Comparison of ENCODE assay signal across 9 mouse cellular contexts in genomic region chr14:55824481-55825215, GRCm38 (mm10). TPM values are rescaled to one million over a fixed set of nuclear protein-coding genes. Genes with fewer than 3 reads are reported as not detected.
DNase-seq lines count a peak whose midpoint lies in the region; ATAC-seq lines count a peak whose summit lies in the region.
"Had no signal": no experiment of that assay in that cellular context is flagged by ENCODE, and none has a peak within 500 bp of the region (broad histone marks: within the 10 kb centered on the region; RNA-seq: fewer than 3 reads in every experiment).

No protein-coding gene starts in this region.

- peaks cover 17% of the 10 kb centered on the region for H3K36me3 ChIP-seq in embryonic facial prominence, embryonic 15.5 days
- H3K36me3 ChIP-seq in heart, embryonic 15.5 days = no peaks in the 10 kb centered on the region
- peaks cover 34% of the 10 kb centered on the region for H3K36me3 ChIP-seq in limb, embryonic 12.5 days
- no peaks in the 10 kb centered on the region for H3K36me3 ChIP-seq in midbrain, embryonic 15.5 days (replicated peaks)

- H3K9ac ChIP-seq in embryonic facial prominence, embryonic 15.5 days = peak overlapping the region; percentile 90
- H3K9ac ChIP-seq in heart, embryonic 15.5 days = peak overlapping the region; percentile 74
- H3K9ac ChIP-seq in limb, embryonic 12.5 days (replicated peaks) = peak overlapping the region; percentile 97
- H3K9ac ChIP-seq in midbrain, embryonic 15.5 days = peak overlapping the region; percentile 35

- H3K27ac ChIP-seq in embryonic facial prominence, embryonic 15.5 days (replicated peaks) = peak overlapping the region; percentile 100
- H3K27ac ChIP-seq in heart, embryonic 15.5 days = peak overlapping the region; percentile 95
- H3K27ac ChIP-seq in limb, embryonic 12.5 days = peak overlapping the region; percentile 100
- peak overlapping the region; percentile 80 for H3K27ac ChIP-seq in midbrain, embryonic 15.5 days

- peak overlapping the region; percentile 76 for H3K4me2 ChIP-seq in embryonic facial prominence, embryonic 15.5 days (replicated peaks)
- H3K4me2 ChIP-seq in heart, embryonic 15.5 days = peak overlapping the region; percentile 87
- peak overlapping the region; percentile 98 for H3K4me2 ChIP-seq in limb, embryonic 12.5 days
- H3K4me2 ChIP-seq in midbrain, embryonic 15.5 days = peak overlapping the region; percentile 95

- H3K4me3 ChIP-seq in embryonic facial prominence, embryonic 15.5 days (replicated peaks) = peak overlapping the region; percentile 77
- peak overlapping the region; percentile 67 for H3K4me3 ChIP-seq in heart, embryonic 15.5 days
- H3K4me3 ChIP-seq in limb, embryonic 12.5 days (replicated peaks) = peak overlapping the region; percentile 86
- H3K4me3 ChIP-seq in midbrain, embryonic 15.5 days = peak overlapping the region; percentile 64

- WGBS in embryonic facial prominence, embryonic 15.5 days = under 1% methylated on average over 27 of the region's 32 CpGs
- WGBS in heart, embryonic 15.5 days = under 1% methylated on average over 28 of the region's 32 CpGs
- under 1% methylated on average over 31 of the region's 32 CpGs for WGBS in limb, embryonic 12.5 days
- WGBS in midbrain, embryonic 15.5 days = under 1% methylated on average over 31 of the region's 32 CpGs

- H3K9me3 ChIP-seq in embryonic facial prominence, embryonic 15.5 days (replicated peaks) = no peaks in the 10 kb centered on the region
- no peaks in the 10 kb centered on the region for H3K9me3 ChIP-seq in heart, embryonic 15.5 days (replicated peaks)
- H3K9me3 ChIP-seq in limb, embryonic 12.5 days = no peaks in the 10 kb centered on the region
- H3K9me3 ChIP-seq in midbrain, embryonic 15.5 days = no peaks in the 10 kb centered on the region

- peak; percentile 61 for ATAC-seq in embryonic facial prominence, embryonic 15.5 days (ENCODE audit: insufficient number of reproducible peaks, low FRiP score, low TSS enrichment, low read depth)
- ATAC-seq in heart, embryonic 15.5 days (replicated peaks; ENCODE audit: insufficient number of reproducible peaks, insufficient read depth, low FRiP score, low read depth) = no peak
- ATAC-seq in limb, embryonic 12.5 days (ENCODE audit: insufficient number of reproducible peaks, insufficient read depth, low FRiP score, low TSS enrichment, low read depth) = peak; percentile 4; the same call in 1 of the 2 replicates
- ATAC-seq in midbrain, embryonic 15.5 days (replicated peaks) = no peak

- peak; percentile 20 to 43 for DNase-seq in lung, adult 18-20 months
- DNase-seq in lung, postnatal 25 days (ENCODE audit: low spot score) = no peak
- DNase-seq in right cerebral cortex, adult 2 months (ENCODE audit: low spot score in 2 of 2) = no peak
- DNase-seq in layer of hippocampus, adult 8-10 months (ENCODE audit: low spot score in 2 of 2) = no peak

- H3K4me1 ChIP-seq in embryonic facial prominence, embryonic 15.5 days = peaks cover 51% of the 10 kb centered on the region
- H3K4me1 ChIP-seq in heart, embryonic 15.5 days (replicated peaks) = peaks cover 51% of the 10 kb centered on the region
- H3K4me1 ChIP-seq in limb, embryonic 12.5 days (replicated peaks) = peaks cover 45% of the 10 kb centered on the region
- peaks cover 43% of the 10 kb centered on the region for H3K4me1 ChIP-seq in midbrain, embryonic 15.5 days

- H3K27me3 ChIP-seq in embryonic facial prominence, embryonic 15.5 days = no peaks in the 10 kb centered on the region
- H3K27me3 ChIP-seq in heart, embryonic 15.5 days = peaks cover 18% of the 10 kb centered on the region
- H3K27me3 ChIP-seq in limb, embryonic 12.5 days = no peaks in the 10 kb centered on the region
- H3K27me3 ChIP-seq in midbrain, embryonic 15.5 days (replicated peaks) = peaks cover 4% of the 10 kb centered on the region

RNA-seq across cellular contexts. Expression of gene Nfatc4, which starts 1.7 kb away (rescaled TPM):
- 106 and 115 TPM in 2 replicates for polyA plus RNA-seq in embryonic facial prominence, embryonic 15.5 days (2015; fragmentation: Nextera tagmentation; extraction: Ambion mirVana)
- 10.8 and 15.8 TPM in 2 replicates for polyA plus RNA-seq in heart, embryonic 15.5 days (2015; fragmentation: Nextera tagmentation; extraction: Ambion mirVana)
- polyA plus RNA-seq in limb, embryonic 12.5 days (2016; fragmentation: Nextera tagmentation; extraction: Ambion mirVana) = 147 and 151 TPM in 2 replicates
- polyA plus RNA-seq in midbrain, embryonic 15.5 days (2015; fragmentation: Nextera tagmentation; extraction: Ambion mirVana) = 8.4 and 10.8 TPM in 2 replicates
- total RNA-seq in layer of hippocampus, adult 8-10 months (2022) = 1 to 10 TPM; 1.4 to 2.0 (median 1.7) TPM

RNA-seq across cellular contexts. Expression of gene Nynrin, which starts 29.2 kb away (rescaled TPM):
- polyA plus RNA-seq in embryonic facial prominence, embryonic 15.5 days (2015; fragmentation: Nextera tagmentation; extraction: Ambion mirVana) = 20.8 and 25.0 TPM in 2 replicates
- 12.7 and 15.0 TPM in 2 replicates for polyA plus RNA-seq in heart, embryonic 15.5 days (2015; fragmentation: Nextera tagmentation; extraction: Ambion mirVana)
- polyA plus RNA-seq in limb, embryonic 12.5 days (2016; fragmentation: Nextera tagmentation; extraction: Ambion mirVana) = 38.9 and 46.0 TPM in 2 replicates
- polyA plus RNA-seq in midbrain, embryonic 15.5 days (2015; fragmentation: Nextera tagmentation; extraction: Ambion mirVana) = 12.4 and 13.6 TPM in 2 replicates
- total RNA-seq in layer of hippocampus, adult 8-10 months (2022) = 10 to 100 TPM in 2 of 4 experiments, 1 to 10 TPM in 2; 6.4 to 10.9 (median 9.3) TPM
- total RNA-seq: MEL had no signal

RNA-seq across cellular contexts. Expression of gene Ripk3, which starts 36.0 kb away (rescaled TPM):
- polyA plus RNA-seq in embryonic facial prominence, embryonic 15.5 days (2015; fragmentation: Nextera tagmentation; extraction: Ambion mirVana) = 34.5 and 41.3 TPM in 2 replicates
- polyA plus RNA-seq in heart, embryonic 15.5 days (2015; fragmentation: Nextera tagmentation; extraction: Ambion mirVana) = 12.6 and 20.7 TPM in 2 replicates
- 25.2 and 36.4 TPM in 2 replicates for polyA plus RNA-seq in limb, embryonic 12.5 days (2016; fragmentation: Nextera tagmentation; extraction: Ambion mirVana)
- 2.3 and 2.7 TPM in 2 replicates for polyA plus RNA-seq in midbrain, embryonic 15.5 days (2015; fragmentation: Nextera tagmentation; extraction: Ambion mirVana)
- 1 to 10 TPM in 1 of 4 experiments, under 1 TPM in 2, not detected in 1; 0.95 to 3.4 (median 0.99) TPM for total RNA-seq in layer of hippocampus, adult 8-10 months (2022)

RNA-seq across cellular contexts. Expression of gene Adcy4, which starts 40.8 kb away (rescaled TPM):
- 17.4 and 22.2 TPM in 2 replicates for polyA plus RNA-seq in embryonic facial prominence, embryonic 15.5 days (2015; fragmentation: Nextera tagmentation; extraction: Ambion mirVana)
- 14.9 and 18.0 TPM in 2 replicates for polyA plus RNA-seq in heart, embryonic 15.5 days (2015; fragmentation: Nextera tagmentation; extraction: Ambion mirVana)
- 17.7 and 19.9 TPM in 2 replicates for polyA plus RNA-seq in limb, embryonic 12.5 days (2016; fragmentation: Nextera tagmentation; extraction: Ambion mirVana)
- 5.7 and 6.2 TPM in 2 replicates for polyA plus RNA-seq in midbrain, embryonic 15.5 days (2015; fragmentation: Nextera tagmentation; extraction: Ambion mirVana)
- total RNA-seq in layer of hippocampus, adult 8-10 months (2022) = 1 to 10 TPM; 3.4 to 6.8 (median 4.8) TPM

RNA-seq across cellular contexts. Expression of gene Ltb4r1, which starts 58.9 kb away (rescaled TPM):
- polyA plus RNA-seq in embryonic facial prominence, embryonic 15.5 days (2015; fragmentation: Nextera tagmentation; extraction: Ambion mirVana) = 1.8 and 2.1 TPM in 2 replicates
- polyA plus RNA-seq in heart, embryonic 15.5 days (2015; fragmentation: Nextera tagmentation; extraction: Ambion mirVana) = 0.65 and 0.66 TPM in 2 replicates
- 0.26 and 0.68 TPM in 2 replicates for polyA plus RNA-seq in limb, embryonic 12.5 days (2016; fragmentation: Nextera tagmentation; extraction: Ambion mirVana)
- 0.41 and 0.59 TPM in 2 replicates for polyA plus RNA-seq in midbrain, embryonic 15.5 days (2015; fragmentation: Nextera tagmentation; extraction: Ambion mirVana)
- under 1 TPM in 1 of 4 experiments, not detected in 3; 0.32 TPM for total RNA-seq in layer of hippocampus, adult 8-10 months (2022)

Comparison
In these comparisons a context has a peak if more than half of its experiments do, and no peak if none do; other contexts are left out.
1. DNase-seq: peak in lung, adult 18-20 months (2 of 2); none in lung, postnatal 25 days (single experiment), right cerebral cortex, adult 2 months (0 of 2) and layer of hippocampus, adult 8-10 months (0 of 2).
2. ATAC-seq: peak in embryonic facial prominence, embryonic 15.5 days (single experiment) and limb, embryonic 12.5 days (single experiment); none in heart, embryonic 15.5 days (single experiment) and midbrain, embryonic 15.5 days (single experiment).
3. H3K9ac ChIP-seq: peak in every context shown above with its lines; median percentile 97 in limb, embryonic 12.5 days; 90 in embryonic facial prominence, embryonic 15.5 days; 74 in heart, embryonic 15.5 days; 35 in midbrain, embryonic 15.5 days.
4. Peak in every context shown above with its lines, with median percentiles within 50 percentile points of each other: H3K27ac ChIP-seq, H3K4me2 ChIP-seq and H3K4me3 ChIP-seq.